Mouse (Mus musculus): Measurements from ENCODE around the gene Rmnd5b.
"Not testable (repeated sequence)": the region's sequence is repeated elsewhere in the genome, so short reads cannot be mapped to it uniquely, and the experiment has no call there.

Gene Rmnd5b

DNA sequence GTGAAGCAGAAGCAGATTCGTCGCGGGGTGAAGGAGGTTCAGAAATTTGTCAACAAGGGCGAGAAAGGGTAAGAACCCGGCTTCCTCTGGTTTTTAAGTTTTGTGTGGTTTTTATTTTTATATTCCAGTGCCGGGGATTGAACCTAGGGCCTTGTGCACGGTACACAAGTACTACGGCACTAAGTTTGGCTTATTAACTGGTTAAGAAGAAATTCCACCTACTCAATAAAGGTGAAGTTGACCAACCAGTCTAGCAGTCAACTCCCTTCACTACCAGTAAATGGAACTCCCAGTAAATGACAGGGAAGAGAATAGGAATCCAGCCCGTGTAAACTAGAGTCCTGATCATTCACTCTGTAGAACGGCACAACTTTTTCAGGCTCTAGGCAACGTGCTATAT, 15.6 kb downstream of the Rmnd5b start:
- DNase-seq (ENCODE audit: low spot score) = no peak

DNA sequence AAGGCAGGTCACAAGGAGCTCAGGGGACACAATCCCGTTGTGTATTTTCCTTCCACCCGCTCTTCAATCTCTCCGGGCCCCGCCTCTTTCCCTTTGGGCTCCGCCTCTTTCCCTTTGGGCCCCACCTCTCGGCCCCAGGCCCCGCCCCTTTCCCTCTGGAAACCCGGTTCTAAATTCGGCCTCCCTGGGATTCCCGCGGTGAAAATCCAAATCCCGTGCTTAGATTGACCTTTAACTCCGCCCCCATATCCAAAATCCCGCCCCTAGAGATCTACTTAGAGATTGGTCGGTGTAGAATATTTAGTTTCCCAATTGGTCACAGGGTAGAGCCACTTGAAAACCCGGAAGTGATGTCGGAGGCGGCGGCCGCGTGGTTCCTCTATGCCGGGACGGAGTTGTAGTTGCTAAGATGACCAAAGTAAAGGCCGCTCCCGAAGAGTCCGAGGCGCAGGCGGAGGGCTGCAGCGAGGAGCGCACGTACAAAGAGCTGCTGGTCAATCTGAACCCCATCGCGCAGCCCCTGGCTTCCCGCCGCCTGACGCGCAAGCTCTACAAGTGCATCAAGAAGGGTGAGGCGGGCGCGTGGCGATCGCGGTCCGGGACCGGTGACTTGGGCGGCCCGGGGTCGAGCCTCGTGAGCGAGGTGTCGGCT, 16.2 kb downstream of the Rmnd5b start, which contains the start of gene Nhp2:
Gene Nhp2, plus strand, starts transcription at position 327 of the 652 bp plus-strand sequence.
- DNase-seq (ENCODE audit: low spot score) = peak; percentile 96

DNA sequence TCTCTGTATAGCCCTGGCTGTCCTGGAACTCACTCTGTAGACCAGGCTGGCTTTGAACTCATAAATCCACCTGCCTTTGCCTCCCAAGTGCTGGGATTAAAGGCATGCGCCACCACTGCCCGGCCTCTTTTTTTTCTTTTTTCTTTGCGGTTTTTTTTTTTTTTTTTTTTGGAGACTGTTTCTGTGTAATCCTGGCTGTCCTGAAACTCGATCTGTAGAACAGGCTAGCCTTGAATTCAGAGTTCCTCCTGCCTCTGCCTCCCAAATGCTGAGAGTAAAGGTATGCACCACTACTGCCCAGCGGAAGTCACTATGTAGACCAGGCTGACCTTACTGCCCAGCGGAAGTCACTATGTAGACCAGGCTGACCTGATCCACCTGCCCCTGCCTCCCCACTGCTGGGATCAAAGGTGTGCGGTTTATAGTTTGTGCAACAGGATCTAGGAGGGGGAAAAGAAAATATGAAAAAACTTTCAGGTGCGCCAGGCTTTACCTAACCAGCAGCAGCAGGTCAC, 16.7 kb downstream of the Rmnd5b start:
- DNase-seq (ENCODE audit: low spot score) = no peak

DNA sequence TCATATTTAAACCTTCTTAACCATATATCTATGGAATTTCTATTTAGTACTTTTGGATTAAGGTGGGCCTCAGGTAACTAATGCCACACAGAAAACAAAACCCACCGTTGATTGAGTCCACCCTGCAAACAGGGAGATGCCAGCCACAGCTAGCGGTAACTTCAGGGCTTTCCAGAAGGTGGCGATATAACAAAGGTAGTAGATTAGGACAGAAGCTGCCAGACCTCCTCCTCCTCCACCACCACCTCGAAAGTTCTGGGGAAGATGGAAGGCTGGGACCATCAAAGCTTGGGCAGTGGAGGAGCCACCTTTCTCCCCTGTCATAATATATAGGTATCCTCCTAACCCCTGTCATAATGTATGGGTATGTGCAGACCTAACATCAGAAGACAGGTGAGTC, 18.0 kb downstream of the Rmnd5b start:
- peak; percentile 78 for DNase-seq (ENCODE audit: low spot score)

DNA sequence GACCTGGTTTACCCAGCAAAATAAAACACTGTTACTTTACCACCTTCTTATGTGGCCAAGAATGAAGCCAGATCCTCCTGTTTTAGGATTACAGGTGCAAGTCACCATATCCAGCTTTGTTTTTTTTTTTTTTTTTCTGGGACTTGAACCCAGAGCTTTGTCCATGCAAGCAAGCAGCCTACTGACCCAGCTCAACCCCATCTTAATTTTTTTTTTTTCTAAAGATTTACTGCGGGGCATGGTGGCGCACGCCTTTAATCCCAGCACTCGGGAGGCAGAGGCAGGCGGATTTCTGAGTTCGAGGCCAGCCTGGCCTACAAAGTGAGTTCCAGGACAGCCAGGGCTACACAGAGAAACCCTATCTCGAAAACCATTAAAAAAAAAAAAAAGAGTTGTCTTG, 19.6 kb downstream of the Rmnd5b start:
- DNase-seq (ENCODE audit: low spot score) = not testable (repeated sequence)

DNA sequence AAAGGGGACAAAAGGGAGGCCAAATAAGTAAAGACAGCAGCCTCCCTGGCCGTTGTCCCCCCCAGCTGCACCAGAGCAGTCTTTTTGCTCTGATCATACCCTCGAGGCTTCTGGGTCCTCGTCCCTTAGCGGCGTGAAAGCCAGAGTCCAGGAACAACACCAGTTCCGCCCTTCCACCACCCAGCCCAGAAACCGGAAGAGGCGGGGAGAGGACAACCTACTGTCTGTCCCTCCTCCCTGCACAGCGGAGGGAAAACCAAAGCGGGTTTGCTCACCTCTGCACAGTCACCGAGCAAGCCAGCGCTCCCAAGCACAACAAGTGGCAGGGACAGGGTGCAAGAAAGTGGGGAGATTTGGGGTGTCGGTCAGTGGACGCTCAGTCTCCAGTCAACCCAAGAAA, 20.1 kb downstream of the Rmnd5b start:
- DNase-seq (ENCODE audit: low spot score) = peak; percentile 83

DNA sequence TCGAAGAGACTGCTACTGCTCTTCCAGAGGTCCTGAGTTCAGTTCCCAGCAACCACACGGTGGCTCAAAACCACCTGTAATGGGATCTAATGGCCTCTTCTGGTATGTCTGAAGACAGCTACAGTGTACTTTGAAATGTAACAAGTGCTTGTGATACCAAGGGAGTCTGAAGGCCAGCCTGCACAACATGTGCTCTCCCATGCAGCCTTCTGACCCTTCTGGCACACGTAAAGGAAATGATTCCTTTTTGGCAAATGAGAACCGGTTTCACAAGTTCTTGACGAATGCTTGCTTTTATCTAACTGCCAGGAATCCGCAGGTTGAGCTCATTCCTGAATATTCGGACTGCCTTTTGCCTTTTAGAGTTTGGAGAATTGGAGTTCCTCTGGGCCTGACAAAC, 20.6 kb downstream of the Rmnd5b start:
- DNase-seq (ENCODE audit: low spot score) = peak; percentile 34

DNA sequence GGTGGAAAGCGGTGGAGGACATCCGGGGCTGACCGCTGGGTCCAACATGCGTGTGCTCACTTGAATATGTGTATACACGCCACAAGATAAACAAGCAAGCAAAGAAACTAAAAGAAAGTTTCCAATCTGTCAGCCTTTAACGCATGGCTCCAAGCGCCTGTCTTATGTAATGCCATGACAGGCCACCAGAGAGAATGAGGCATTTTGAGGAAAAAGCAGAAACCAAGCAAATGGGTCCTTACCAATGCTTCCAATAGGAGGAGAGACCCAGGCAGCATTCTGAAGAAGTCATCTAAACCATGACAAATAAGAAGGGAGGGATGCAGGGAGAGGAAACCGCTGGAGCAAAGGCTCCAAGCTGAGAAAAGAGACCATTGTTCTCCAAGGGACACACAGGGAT, 21.4 kb downstream of the Rmnd5b start:
- DNase-seq (ENCODE audit: low spot score) = no peak

DNA sequence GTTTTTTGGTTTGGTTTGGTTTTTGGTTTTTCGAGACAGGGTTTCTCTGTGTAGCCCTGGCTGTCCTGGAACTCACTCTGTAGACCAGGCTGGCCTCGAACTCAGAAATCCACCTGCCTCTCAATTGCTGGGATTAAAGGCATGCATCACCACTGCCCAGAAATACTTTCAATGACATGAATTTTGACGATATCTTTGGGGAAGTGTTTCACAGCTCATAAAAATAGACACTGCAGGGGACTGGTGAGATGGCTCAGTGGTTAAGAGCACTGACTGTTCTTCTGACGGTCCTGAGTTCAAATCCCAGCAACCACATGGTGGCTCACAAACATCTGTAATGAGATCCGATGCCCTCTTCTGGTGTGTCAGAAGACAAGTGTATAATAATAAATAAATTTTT, 25.8 kb downstream of the Rmnd5b start:
- not testable (repeated sequence) for DNase-seq (ENCODE audit: low spot score)

DNA sequence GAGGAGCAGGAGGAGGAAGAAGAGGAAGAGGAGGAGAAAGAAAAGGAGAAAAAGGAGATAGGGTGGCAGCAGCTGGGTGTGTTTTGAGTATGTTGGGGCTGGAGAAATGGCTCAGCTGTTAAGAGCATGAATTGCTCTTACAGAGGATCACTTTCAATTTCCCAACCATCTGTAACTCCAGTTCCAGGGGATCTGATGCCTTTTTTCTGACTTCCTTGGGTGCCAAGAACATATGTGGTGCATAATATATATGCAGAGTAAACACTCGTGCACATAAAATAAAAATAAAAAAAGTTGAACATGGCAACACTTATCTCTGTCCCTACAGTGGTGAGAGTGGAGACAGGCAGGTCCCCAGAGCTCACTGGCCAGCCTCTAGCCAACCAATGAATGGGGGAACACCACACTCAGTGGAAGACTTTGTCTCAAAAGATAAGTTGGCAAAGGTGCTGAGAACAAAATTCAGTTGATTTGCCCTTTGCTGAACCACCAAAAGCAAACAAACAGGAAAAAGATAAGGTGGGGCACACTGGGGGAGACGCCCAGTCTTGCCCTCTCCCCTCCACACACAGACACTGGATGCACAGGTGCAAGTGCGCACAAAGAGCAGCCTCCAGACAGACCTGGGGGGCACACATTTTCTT, 26.3 kb downstream of the Rmnd5b start:
- DNase-seq (ENCODE audit: low spot score) = no peak

DNA sequence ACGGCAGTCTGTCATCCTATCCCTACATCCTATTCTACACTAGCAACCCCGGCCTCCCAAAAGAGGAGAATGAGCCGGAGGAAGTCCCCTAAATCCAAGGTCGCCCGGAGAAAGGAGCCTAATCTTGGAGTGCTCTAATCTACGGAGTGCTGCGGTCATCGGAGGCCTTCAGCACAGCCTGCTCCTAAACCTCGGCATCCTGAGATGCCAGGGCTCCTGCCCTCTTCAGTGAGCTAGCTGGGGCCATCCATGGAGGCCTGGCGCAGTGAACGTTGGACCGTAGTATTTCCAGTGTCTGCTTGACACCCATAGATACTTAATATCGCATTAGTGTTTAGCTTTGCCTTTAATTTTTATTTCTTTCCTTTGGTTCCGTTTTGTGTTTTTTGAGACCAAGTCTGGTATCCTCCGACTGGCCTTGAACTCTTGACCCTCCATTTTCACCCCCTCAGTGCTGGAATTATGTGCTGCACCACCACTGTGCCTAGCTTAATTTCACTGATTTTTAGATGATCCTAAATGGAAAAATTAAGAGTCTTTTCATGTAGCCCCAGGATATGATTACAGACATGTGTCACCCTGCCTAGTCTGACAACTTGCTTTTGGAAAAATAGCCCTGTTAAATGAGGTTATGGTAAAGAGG, 28.5 kb downstream of the Rmnd5b start:
- DNase-seq (ENCODE audit: low spot score) = no peak

DNA sequence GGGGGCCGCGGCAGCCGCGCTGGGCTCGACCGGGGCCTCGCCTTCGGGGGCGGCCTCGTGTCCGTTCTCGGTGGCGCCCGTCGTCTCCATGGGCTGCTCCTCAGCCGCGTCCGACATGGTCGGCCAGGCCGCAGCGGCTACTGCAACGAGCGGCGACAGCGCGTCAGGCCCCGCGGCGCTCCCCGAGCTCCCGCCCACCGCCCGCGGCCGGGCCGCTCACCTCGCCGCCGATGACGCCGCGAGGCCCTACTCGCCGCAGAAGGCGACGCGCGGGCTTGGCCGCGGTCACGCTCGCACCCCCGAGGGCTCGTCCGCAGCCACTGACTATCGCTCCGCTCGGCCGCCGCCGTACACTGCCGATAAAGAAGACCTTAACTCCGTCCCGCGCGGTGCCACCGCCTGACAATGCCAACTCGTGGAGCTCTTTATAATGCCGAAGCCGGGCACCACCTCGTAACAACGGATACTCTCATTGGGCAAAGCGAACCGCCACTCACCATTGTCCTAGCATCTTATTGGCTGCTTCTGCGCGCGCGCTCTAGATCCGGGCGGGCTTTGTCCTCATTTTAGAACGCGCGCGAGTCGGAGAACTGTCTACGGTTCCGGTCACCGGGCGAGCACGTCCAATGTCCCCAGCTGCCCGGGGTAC, 29.1 kb downstream of the Rmnd5b start, which contains the start of gene Hnrnpab:
Gene Hnrnpab, minus strand, starts transcription at position 401 of the 649 bp plus-strand sequence.
- peak; percentile 97 for DNase-seq (ENCODE audit: low spot score)

DNA sequence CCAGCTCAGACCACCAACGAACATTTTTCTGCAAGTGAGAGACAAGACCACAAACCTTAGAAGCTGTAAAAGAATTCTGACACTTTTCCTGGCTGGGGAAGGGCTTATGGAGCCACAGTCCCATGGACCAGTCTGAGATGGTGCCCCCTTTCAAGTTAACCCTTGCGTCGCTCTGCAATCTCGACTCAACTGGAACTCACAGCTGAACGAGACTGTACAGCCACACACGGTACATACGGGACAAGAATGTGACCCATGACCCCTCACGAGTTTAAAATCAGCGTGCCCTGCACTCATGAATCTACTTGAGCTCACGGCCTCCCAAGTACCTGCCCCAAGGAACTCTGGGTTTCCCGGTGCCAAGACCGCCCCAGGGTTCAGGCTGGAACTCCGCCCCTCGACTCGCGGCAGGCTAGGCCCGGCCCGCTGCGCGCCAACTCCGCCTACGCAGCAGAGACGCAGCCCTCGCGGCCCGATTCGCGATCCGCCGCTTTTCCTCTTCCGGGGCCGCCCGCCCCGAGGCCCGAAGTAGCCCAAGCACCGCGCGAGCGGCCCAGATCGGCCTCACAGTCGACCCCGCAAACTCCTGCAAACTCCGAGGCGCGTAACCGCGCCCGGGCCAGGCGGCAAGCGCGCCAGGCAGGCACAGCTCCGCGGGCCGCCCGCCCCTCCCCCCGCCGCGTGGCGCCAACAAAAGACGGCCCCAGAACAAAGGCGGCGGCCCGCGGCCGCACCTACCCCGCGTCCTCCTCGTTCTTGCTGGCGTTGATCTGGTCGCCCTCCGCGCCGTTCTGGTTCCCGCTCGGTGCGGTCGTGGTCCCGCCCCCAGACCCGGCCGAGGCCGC, 29.9 kb downstream of the Rmnd5b start:
- DNase-seq (ENCODE audit: low spot score) = peak; percentile 93

DNA sequence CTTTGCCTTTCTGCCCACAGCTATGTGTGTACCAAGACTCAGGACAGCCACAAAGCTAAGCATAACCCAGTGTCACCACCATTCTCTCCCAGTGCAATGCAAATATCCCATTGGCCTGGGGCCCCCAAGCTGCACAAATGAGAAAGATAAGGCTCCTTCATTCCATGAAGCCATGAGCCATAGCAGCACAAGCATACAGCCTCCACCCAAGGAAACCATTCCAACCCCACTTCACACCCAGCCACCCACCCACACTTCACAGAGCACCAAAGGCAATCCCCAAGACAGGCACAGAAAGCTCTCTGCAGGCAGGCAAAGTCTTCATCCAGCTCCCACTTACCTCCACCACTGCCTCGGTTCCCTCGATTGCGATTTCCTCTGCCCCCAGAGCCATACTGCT, 33.4 kb downstream of the Rmnd5b start:
- DNase-seq (ENCODE audit: low spot score) = no peak

DNA sequence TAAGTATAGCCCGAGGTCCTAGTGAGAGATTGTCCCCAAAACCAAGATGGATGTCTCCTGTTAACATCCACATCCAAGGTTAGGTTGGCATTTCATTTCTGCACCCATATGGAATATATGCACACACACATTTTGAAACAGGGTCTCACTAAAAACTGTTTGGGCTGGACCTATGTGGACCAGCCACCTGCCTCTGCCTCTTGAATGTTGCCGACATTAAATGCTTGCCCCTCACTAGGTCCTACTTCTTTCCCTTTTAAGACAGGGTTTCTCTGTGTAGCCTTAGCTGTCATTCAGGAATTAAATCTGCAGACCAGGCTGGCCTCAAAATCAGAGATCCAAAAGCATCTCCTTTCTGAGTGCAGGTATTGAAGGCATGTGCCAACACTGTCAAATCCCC, 38.1 kb downstream of the Rmnd5b start:
- no peak for DNase-seq (ENCODE audit: low spot score)

DNA sequence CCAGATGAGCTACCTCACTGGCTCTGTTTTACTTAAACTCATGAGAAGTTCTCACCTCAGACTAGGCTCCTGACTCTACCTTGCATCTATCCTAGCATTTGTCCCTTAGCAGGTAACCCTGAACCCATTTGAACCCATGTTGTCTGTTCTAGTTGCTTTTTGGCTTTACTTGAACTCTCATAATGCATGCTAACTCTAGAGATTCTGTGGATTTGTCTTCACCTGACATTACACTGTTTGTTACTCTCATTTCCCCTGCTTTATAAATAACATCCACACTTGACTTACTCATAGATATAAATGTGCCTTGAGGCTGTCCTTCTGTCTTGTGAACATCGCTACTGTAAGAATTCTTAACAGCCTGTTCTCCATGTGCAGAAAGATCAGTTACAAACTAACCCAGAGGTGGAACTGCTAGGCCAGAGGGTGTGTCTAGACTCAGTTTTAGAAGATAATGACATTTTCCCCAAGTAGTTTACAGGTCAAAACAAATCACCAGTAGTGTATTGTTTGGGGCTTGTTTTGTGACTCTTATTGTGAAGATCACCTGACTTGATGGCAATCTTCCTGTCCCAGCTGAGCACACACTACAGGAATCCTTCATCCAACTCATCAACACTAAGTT, 40.1 kb downstream of the Rmnd5b start:
- DNase-seq (ENCODE audit: low spot score) = no peak

DNA sequence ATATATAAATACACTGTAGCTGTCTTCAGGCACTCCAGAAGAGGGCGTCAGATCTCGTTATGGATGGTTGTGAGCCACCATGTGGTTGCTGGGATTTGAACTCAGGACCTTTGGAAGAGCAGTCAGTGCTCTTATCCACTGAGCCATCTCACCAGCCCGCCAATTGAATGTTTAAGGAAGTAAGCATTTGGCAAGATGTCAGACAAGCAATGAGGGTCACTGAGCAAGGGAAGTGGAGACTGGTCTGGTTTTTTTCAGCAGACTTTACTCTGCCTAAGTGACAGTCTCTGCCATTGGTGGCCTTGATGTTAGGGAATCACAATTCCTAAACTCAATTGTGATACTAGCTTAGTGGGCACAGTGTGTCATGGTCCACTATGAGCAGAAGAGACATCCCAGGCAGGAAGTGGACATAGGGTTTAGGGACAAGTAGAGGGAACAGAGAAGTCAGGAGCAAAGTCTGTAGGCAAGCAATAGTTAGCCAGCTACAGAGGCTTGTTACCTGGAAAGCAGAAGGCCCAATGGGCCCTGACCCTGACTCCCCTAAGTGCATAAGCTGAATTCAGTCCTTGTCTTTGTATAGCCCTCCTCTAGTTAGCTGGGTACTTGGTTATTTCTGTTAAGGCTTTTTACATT, 40.9 kb downstream of the Rmnd5b start:
- DNase-seq (ENCODE audit: low spot score) = no peak

DNA sequence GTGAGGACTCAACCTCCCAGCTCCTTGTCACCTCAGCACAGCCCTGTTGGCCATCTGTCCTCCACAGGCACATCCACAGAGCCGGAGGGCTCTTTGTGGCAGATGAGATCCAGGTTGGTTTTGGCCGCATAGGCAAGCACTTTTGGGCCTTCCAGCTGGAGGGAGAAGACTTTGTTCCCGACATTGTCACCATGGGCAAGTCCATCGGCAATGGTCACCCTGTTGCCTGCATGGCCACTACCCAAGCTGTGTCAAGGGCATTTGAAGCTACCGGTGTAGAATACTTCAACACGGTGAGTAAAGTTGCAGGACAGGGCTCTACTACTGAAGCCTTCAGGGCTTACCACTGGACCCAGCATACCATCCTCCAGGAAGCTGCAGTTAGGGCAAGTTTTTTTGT, 41.8 kb downstream of the Rmnd5b start:
- DNase-seq (ENCODE audit: low spot score) = no peak

DNA sequence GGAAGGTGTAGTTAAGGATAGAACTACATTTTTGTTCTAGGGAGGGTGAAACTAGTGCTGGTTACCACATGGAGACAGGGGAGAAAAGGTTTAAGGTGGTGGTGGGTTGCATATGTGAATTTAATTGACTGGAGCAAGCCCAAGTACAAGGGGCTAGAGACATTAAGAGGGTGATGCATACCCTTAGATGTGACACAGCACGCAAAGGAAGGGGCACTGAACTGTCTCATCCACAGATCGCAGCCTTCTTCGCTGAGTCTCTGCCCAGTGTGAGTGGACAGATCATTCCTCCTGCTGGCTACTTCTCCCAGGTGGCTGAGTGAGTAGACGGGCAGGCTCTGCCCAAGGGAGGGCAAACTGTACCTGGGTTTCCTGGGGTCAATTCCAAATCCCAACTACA, 42.3 kb downstream of the Rmnd5b start:
- DNase-seq (ENCODE audit: low spot score) = no peak

DNA sequence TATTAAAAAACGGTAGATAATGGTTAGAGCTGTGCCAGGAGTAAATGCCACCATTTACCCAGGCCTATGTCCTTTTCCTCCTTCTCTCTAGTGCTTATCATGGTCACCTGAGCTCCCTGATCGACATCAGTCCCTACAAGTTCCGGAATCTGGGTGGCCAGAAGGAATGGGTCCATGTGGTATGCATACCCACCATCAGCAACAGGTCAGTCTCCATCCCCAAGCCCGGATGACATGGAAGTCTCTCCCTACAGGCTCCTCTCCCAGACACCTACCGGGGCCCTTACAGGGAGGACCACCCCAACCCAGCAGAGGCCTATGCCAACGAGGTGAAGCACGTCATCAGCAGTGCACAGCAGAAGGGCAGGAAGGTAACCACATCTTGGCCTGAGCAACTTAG, 43.8 kb downstream of the Rmnd5b start:
- no peak for DNase-seq (ENCODE audit: low spot score)

DNA sequence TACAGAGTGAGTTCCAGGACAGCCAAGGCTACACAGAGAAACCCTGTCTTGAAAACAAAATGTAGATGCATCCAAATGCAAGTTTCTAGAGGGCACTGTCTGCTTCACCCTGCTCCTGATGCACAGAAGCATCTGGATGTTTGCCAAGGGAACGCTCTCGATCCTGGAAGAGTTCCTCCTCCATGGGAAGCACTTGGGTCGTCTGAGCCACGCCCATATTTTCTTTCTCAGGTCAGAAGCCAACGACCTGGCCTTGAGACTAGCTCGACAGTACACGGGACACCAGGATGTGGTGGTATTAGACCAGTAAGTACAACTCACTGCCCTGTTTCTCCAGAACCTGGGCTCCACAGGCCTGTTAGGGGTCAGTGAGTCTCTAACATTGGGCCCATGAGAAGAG, 44.5 kb downstream of the Rmnd5b start:
- no peak for DNase-seq (ENCODE audit: low spot score)
